Mouse (Mus musculus) cerebellum, adult 2 months (tissue): ENCODE results near the gene Arid5a.

Experiments used
- CTCF ChIP-seq: fragments of 200-500 bp; IDR thresholded peaks from 2 replicates; pipeline ENCODE4 v1.5.1; 2011; ENCODE audit warnings: low read depth, mild to moderate bottlenecking, control low read depth, low read length, moderate library complexity, borderline replicate concordance; ENCODE audit not compliant: insufficient read depth
- POLR2A ChIP-seq: fragments of 200-500 bp; IDR thresholded peaks from 2 replicates; pipeline ENCODE4 v1.6.1; 2011; ENCODE audit warnings: low read length, control low read depth, borderline replicate concordance; ENCODE audit not compliant: insufficient read depth

GRCm38 (mm10) chr1:36302957-36303356, 4.6 kb upstream of the Arid5a start:
- no peak for TF ChIP-seq POLR2A
- no peak for TF ChIP-seq CTCF
